13 mouse cellular contexts compared by ENCODE assay signal in the genomic region with DNA sequence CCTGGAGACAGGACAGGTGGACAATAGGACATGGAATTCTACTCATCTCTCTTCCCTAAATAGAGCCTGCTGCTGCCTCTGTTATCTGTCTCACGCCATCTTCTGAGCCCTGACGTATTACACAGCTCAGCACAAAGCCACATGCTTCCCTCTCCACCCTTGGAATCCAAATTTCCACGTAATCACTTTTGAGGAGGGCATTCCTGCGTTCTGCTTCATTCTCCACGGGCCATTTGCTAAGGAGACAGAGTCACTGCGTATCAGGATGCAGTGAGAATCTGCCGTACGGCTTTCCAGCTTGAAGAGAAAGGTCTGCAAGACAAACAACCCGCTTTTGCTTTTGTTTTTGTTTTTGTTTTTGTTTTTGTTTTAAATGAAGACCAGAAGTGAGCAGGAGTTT. TPM values are rescaled to one million over a fixed set of nuclear protein-coding genes. Genes with fewer than 3 reads are reported as not detected.
DNase-seq lines count a peak whose midpoint lies in the region; ATAC-seq lines count a peak whose summit lies in the region.
"Had no signal": no experiment of that assay in that cellular context is flagged by ENCODE, and none has a peak within 500 bp of the region (broad histone marks: within the 10 kb centered on the region; RNA-seq: fewer than 3 reads in every experiment).

No protein-coding gene starts in this region.

- no peak overlapping the region for H3K9ac ChIP-seq in kidney, embryonic 16.5 days (replicated peaks; ENCODE audit: low read length)
- H3K9ac ChIP-seq: hindbrain, embryonic 15.5 days had no signal

- H3K4me1 ChIP-seq in kidney, embryonic 16.5 days (ENCODE audit: insufficient read depth, low read length) = peaks cover 18% of the 10 kb centered on the region

- 0 out of 2 replicates have a peak overlapping the region, but pooled peaks have one; percentile 6 for H3K4me2 ChIP-seq in kidney, embryonic 16.5 days (replicated peaks; ENCODE audit: low read depth, low read length)
- H3K4me2 ChIP-seq: hindbrain, embryonic 15.5 days had no signal

- peak; percentile 61; the same call in 1 of the 2 replicates for ATAC-seq in kidney, embryonic 16.5 days (ENCODE audit: low FRiP score, low TSS enrichment)

- no peak overlapping the region for H3K27ac ChIP-seq in kidney, embryonic 16.5 days (ENCODE audit: low read length)
- H3K27ac ChIP-seq: forebrain, embryonic 10.5 days; hindbrain, embryonic 15.5 days; stomach, postnatal 0 days had no signal

- no peaks in the 10 kb centered on the region for H3K27me3 ChIP-seq in kidney, embryonic 16.5 days (ENCODE audit: insufficient read depth, low read length)
- H3K27me3 ChIP-seq: hindbrain, embryonic 15.5 days had no signal

- WGBS in kidney, embryonic 16.5 days = 35% methylated on average over 9 of the region's 9 CpGs

- no peaks in the 10 kb centered on the region for H3K36me3 ChIP-seq in kidney, embryonic 16.5 days (ENCODE audit: insufficient read depth, low read length)
- H3K36me3 ChIP-seq: forebrain, embryonic 10.5 days; hindbrain, embryonic 15.5 days had no signal

- intact Hi-C loops in gastrocnemius, postnatal 14 days (cut with DNase I; ENCODE audit: low total_unique reads) = no loop called here

- DNase-seq in lung, postnatal 36 days = peak; percentile 22
- no peak for DNase-seq in lung, postnatal 14 days
- peak; percentile 10 for DNase-seq in embryo, embryonic 11 days
- no peak for DNase-seq in adrenal gland, postnatal 25 days
- DNase-seq in gastrocnemius, postnatal 14 days = no peak
- DNase-seq in spleen, postnatal 36 days (ENCODE audit: low spot score in 2 of 2) = no peak
- DNase-seq: adrenal gland, postnatal 36 days; cerebellum, postnatal 10 days; lung, adult 2 months had no signal

- H3K4me3 ChIP-seq in kidney, embryonic 16.5 days (ENCODE audit: low read length) = no peak overlapping the region
- H3K4me3 ChIP-seq: forebrain, embryonic 10.5 days; hindbrain, embryonic 15.5 days had no signal

- no peaks in the 10 kb centered on the region for H3K9me3 ChIP-seq in kidney, embryonic 16.5 days (ENCODE audit: low read length)
- H3K9me3 ChIP-seq: forebrain, embryonic 10.5 days; hindbrain, embryonic 15.5 days had no signal

RNA-seq across cellular contexts. Expression of a gene that starts 53.5 kb away (rescaled TPM):
- polyA plus RNA-seq in kidney, embryonic 16.5 days (2015; fragmentation: Nextera tagmentation; extraction: Ambion mirVana) = 10.9 and 11.0 TPM in 2 replicates
- total RNA-seq in adrenal gland, postnatal 25 days (2021) = 85.8 and 86.1 TPM in 2 replicates
- 10 to 100 TPM; 30.0 to 31.4 TPM for total RNA-seq in gastrocnemius, postnatal 14 days (2021)

Comparison
In these comparisons a context has a peak if more than half of its experiments do, and no peak if none do; other contexts are left out.
1. DNase-seq: peak in lung, postnatal 36 days (single experiment) and embryo, embryonic 11 days (single experiment); none in lung, postnatal 14 days (single experiment), adrenal gland, postnatal 25 days (single experiment), gastrocnemius, postnatal 14 days (single experiment) and spleen, postnatal 36 days (0 of 2).